Mouse (Mus musculus) heart, embryonic 12.5 days (tissue): ENCODE results near the gene Ddx49. TPM values are rescaled to one million over a fixed set of nuclear protein-coding genes. Genes with fewer than 3 reads are reported as not detected.

Experiments used
- ATAC-seq: fragments of 200-750 bp; cut with Nextera tagmentation; 2 replicates; pipeline ENCODE4 v1.8.0; 2017; ENCODE audit warnings: moderate TSS enrichment, moderate library complexity; ENCODE audit not compliant: insufficient number of reproducible peaks, low FRiP score
- H3K27ac ChIP-seq: fragments of 300-500 bp; sonication (generic); 2 replicates; pipeline ENCODE4 v1.5.1; 2016; ENCODE audit warnings: mild to moderate bottlenecking, moderate library complexity; ENCODE audit not compliant: poor library complexity, severe bottlenecking
- H3K27me3 ChIP-seq: fragments of 300-500 bp; sonication (generic); replicated peaks from 2 replicates; pipeline ENCODE4 v1.6.1; 2016; ENCODE audit warnings: mild to moderate bottlenecking, moderate library complexity
- H3K36me3 ChIP-seq: fragments of 300-500 bp; sonication (generic); 2 replicates; pipeline ENCODE4 v1.6.1; 2016; ENCODE audit warnings: mild to moderate bottlenecking, moderate library complexity
- H3K4me1 ChIP-seq: fragments of 300-500 bp; sonication (generic); replicated peaks from 2 replicates; pipeline ENCODE4 v1.6.1; 2016; ENCODE audit warnings: mild to moderate bottlenecking
- H3K4me2 ChIP-seq: fragments of 300-500 bp; sonication (generic); 2 replicates; pipeline ENCODE4 v1.6.1; 2016; ENCODE audit warnings: mild to moderate bottlenecking, moderate library complexity
- H3K4me3 ChIP-seq: fragments of 300-500 bp; sonication (generic); 2 replicates; pipeline ENCODE4 v1.5.1; 2016; ENCODE audit warnings: mild to moderate bottlenecking
- H3K9ac ChIP-seq: fragments of 300-500 bp; sonication (generic); 2 replicates; pipeline ENCODE4 v1.6.1; 2016; ENCODE audit warnings: mild to moderate bottlenecking, moderate library complexity
- H3K9me3 ChIP-seq: fragments of 300-500 bp; sonication (generic); replicated peaks from 2 replicates; pipeline ENCODE4 v1.6.1; 2016; ENCODE audit warnings: mild to moderate bottlenecking, moderate library complexity
- WGBS: fragments of 180-500 bp; shearing (Covaris S2); methylation state at CpG from one replicate; pipeline ENCODE4 v1.1.7; 2016; 5-methylcytosine and 5-hydroxymethylcytosine counted together
- polyA plus RNA-seq: library from polyadenylated mRNA; unstranded; fragments of >200 nt; fragmentation: Nextera tagmentation; extraction: Ambion mirVana; gene quantifications from 2 replicates; pipeline ENCODE4 v1.2.1, GENCODE M21; 2016

Gene Ddx49
- polyA plus RNA-seq, 1 experiment from 2014 or later, result 34.3 TPM

GRCm38 (mm10) chr8:70316511-70317504 is 14.5 kb upstream of the Ddx49 start:
- no peaks in the 10 kb centered on the region for H3K9me3 ChIP-seq
- 19% methylated on average over 15 of the region's 15 CpGs for WGBS
- peak overlapping the region; percentile 68 for H3K9ac ChIP-seq
- H3K27me3 ChIP-seq, result peaks cover 13% of the 10 kb centered on the region; the same call in 1 of the 2 replicates
- peak overlapping the region; percentile 63 for H3K4me3 ChIP-seq
- ATAC-seq, result peak; percentile 61
- H3K27ac ChIP-seq, result no peak overlapping the region
- peaks cover 22% of the 10 kb centered on the region for H3K36me3 ChIP-seq
- peak overlapping the region; percentile 93 for H3K4me2 ChIP-seq
- H3K4me1 ChIP-seq, result peaks cover 25% of the 10 kb centered on the region

- peaks cover 13% of the 10 kb centered on the region; the same call in 1 of the 2 replicates for H3K27me3 ChIP-seq
- no peak within 1 kb of the TSS for H3K27ac ChIP-seq
- peaks cover 25% of the 10 kb centered on the region for H3K4me1 ChIP-seq
- H3K9me3 ChIP-seq, result no peaks in the 10 kb centered on the region
- ATAC-seq, result peak; percentile 71
- 3% methylated on average over 66 of the region's 66 CpGs for WGBS
- H3K4me3 ChIP-seq, result peak within 1 kb of the TSS; percentile 63
- peaks cover 31% of the 10 kb centered on the region for H3K36me3 ChIP-seq
- peak within 1 kb of the TSS; percentile 68 for H3K9ac ChIP-seq
- peak within 1 kb of the TSS; percentile 93 for H3K4me2 ChIP-seq
Observed at GRCm38 (mm10) chr8:70315624-70316510, 13.6 kb upstream of the Ddx49 start, which contains the start of gene Cers1. Gene Cers1, plus strand, starts transcription at chr8:70315775.

- no peak for ATAC-seq
- no peaks in the 10 kb centered on the region for H3K9me3 ChIP-seq
- no peak overlapping the region for H3K27ac ChIP-seq
- no peak overlapping the region for H3K9ac ChIP-seq
- peaks cover 13% of the 10 kb centered on the region; the same call in 1 of the 2 replicates for H3K27me3 ChIP-seq
- peaks cover 25% of the 10 kb centered on the region for H3K4me1 ChIP-seq
- no peak overlapping the region for H3K4me2 ChIP-seq
- 71% methylated on average over 2 of the region's 2 CpGs for WGBS
- H3K4me3 ChIP-seq, result no peak overlapping the region
- peaks cover 52% of the 10 kb centered on the region for H3K36me3 ChIP-seq
Observed at GRCm38 (mm10) chr8:70313399-70313798, 11.1 kb upstream of the Ddx49 start.

GRCm38 (mm10) chr8:70309311-70309710 is 7.0 kb upstream of the Ddx49 start:
- no peak overlapping the region for H3K27ac ChIP-seq
- peaks cover 90% of the 10 kb centered on the region for H3K36me3 ChIP-seq
- H3K27me3 ChIP-seq, result no peaks in the 10 kb centered on the region
- no peaks in the 10 kb centered on the region for H3K9me3 ChIP-seq
- H3K4me3 ChIP-seq, result no peak overlapping the region
- 38% methylated on average over 2 of the region's 2 CpGs for WGBS
- no peak for ATAC-seq
- H3K4me1 ChIP-seq, result peaks cover 2% of the 10 kb centered on the region
- H3K9ac ChIP-seq, result no peak overlapping the region
- no peak overlapping the region for H3K4me2 ChIP-seq

- 4% methylated on average over 16 of the region's 16 CpGs for WGBS
- peak overlapping the region; percentile 96 for H3K4me3 ChIP-seq
- peak overlapping the region; percentile 67; the same call in 1 of the 2 replicates for H3K27ac ChIP-seq
- peak overlapping the region; percentile 94 for H3K4me2 ChIP-seq
- no peak for ATAC-seq
- peaks cover 25% of the 10 kb centered on the region for H3K4me1 ChIP-seq
- peak overlapping the region; percentile 94 for H3K9ac ChIP-seq
- H3K9me3 ChIP-seq, result no peaks in the 10 kb centered on the region
- H3K36me3 ChIP-seq, result peaks cover 60% of the 10 kb centered on the region
- H3K27me3 ChIP-seq, result no peaks in the 10 kb centered on the region
Observed at GRCm38 (mm10) chr8:70302901-70303300, 612 bp upstream of the Ddx49 start.

- no peaks in the 10 kb centered on the region for H3K9me3 ChIP-seq
- H3K4me2 ChIP-seq, result no peak overlapping the region; the same call in 1 of the 2 replicates
- peaks cover 25% of the 10 kb centered on the region for H3K4me1 ChIP-seq
- no peak overlapping the region for H3K27ac ChIP-seq
- H3K4me3 ChIP-seq, result no peak overlapping the region
- H3K9ac ChIP-seq, result no peak overlapping the region
- H3K36me3 ChIP-seq, result peaks cover 63% of the 10 kb centered on the region
- 76% methylated on average over 3 of the region's 3 CpGs for WGBS
- no peak for ATAC-seq
- no peaks in the 10 kb centered on the region for H3K27me3 ChIP-seq
Observed at GRCm38 (mm10) chr8:70300881-70301280, 1.4 kb downstream of the Ddx49 start.

GRCm38 (mm10) chr8:70293988-70294405 is 8.3 kb downstream of the Ddx49 start:
- no peak overlapping the region for H3K4me2 ChIP-seq
- H3K27ac ChIP-seq, result no peak overlapping the region
- WGBS, result 67% methylated on average over 5 of the region's 5 CpGs
- no peaks in the 10 kb centered on the region for H3K9me3 ChIP-seq
- peaks cover 93% of the 10 kb centered on the region for H3K36me3 ChIP-seq
- no peak overlapping the region for H3K4me3 ChIP-seq
- no peaks in the 10 kb centered on the region for H3K27me3 ChIP-seq
- H3K4me1 ChIP-seq, result no peaks in the 10 kb centered on the region
- ATAC-seq, result no peak
- no peak overlapping the region for H3K9ac ChIP-seq

- H3K4me2 ChIP-seq, result no peak overlapping the region
- no peak for ATAC-seq
- WGBS, result 84% methylated on average over 8 of the region's 8 CpGs
Observed at GRCm38 (mm10) chr8:70286737-70287136, 15.6 kb downstream of the Ddx49 start.

GRCm38 (mm10) chr8:70285304-70285703 is 17.0 kb downstream of the Ddx49 start:
- Histone ChIP-seq H3K9me3 (no peaks in the 10 kb centered on the region), H3K4me3 (no peak overlapping the region), H3K4me2 (no peak overlapping the region), H3K4me1 (peaks cover 19% of the 10 kb centered on the region), H3K27ac (no peak overlapping the region), H3K27me3 (no peaks in the 10 kb centered on the region), H3K9ac (no peak overlapping the region), H3K36me3 (peaks cover 51% of the 10 kb centered on the region)
- WGBS, result 92% methylated on average over 15 of the region's 15 CpGs
- ATAC-seq, result no peak

More at GRCm38 (mm10) chr8:70286737-70287136, 15.6 kb downstream of the Ddx49 start:
- Histone ChIP-seq H3K27ac (no peak overlapping the region), H3K4me3 (no peak overlapping the region), H3K9me3 (no peaks in the 10 kb centered on the region), H3K36me3 (peaks cover 64% of the 10 kb centered on the region), H3K4me1 (peaks cover 7% of the 10 kb centered on the region), H3K27me3 (no peaks in the 10 kb centered on the region), H3K9ac (no peak overlapping the region)

GRCm38 (mm10) chr8:70284421-70284820 is 17.9 kb downstream of the Ddx49 start:
- H3K4me2 ChIP-seq, result peak overlapping the region; percentile 82
- no peaks in the 10 kb centered on the region for H3K9me3 ChIP-seq
- no peak overlapping the region for H3K27ac ChIP-seq
- H3K27me3 ChIP-seq, result no peaks in the 10 kb centered on the region
- peak overlapping the region; percentile 78; the same call in 1 of the 2 replicates for H3K4me3 ChIP-seq
- ATAC-seq, result no peak
- no peak overlapping the region for H3K9ac ChIP-seq
- peaks cover 20% of the 10 kb centered on the region for H3K4me1 ChIP-seq
- peaks cover 42% of the 10 kb centered on the region for H3K36me3 ChIP-seq
- WGBS, result 77% methylated on average over 5 of the region's 5 CpGs
